Mouse (Mus musculus) MEL (cell line): ENCODE measurements around the gene Nomo1. TPM values are rescaled to one million over a fixed set of nuclear protein-coding genes. Genes with fewer than 3 reads are reported as not detected.

ENCODE experiments used
- DNase-seq: peaks from one replicate; pipeline ENCODE4 v3.0.0; 2011; ENCODE audit warnings: low read depth, low spot score
- H3K27ac ChIP-seq: 2 replicates; pipeline ENCODE4 v1.5.1; 2012; ENCODE audit warnings: low read depth, mild to moderate bottlenecking, control low read depth, low read length, moderate library complexity; ENCODE audit not compliant: control insufficient read depth
- H3K27me3 ChIP-seq, 2 experiments: fragments of 150-350 bp in 1 of 2; sonication (generic) in 1 of 2; 2 replicates each; pipeline ENCODE4 v1.6.1; 2012; ENCODE audit warnings: low read length in 2 of 2, mild to moderate bottlenecking in 2 of 2, improper control_type of control experiment in 1 of 2, moderate library complexity in 1 of 2; ENCODE audit not compliant: insufficient read depth in 2 of 2, control insufficient read depth in 1 of 2
- H3K36me3 ChIP-seq, 2 experiments: 2 replicates each; pipeline ENCODE4 v1.6.1; 2012 to 2014; ENCODE audit warnings: low read length in 2 of 2, improper control_type of control experiment in 1 of 2, inconsistent platforms in 1 of 2, mild to moderate bottlenecking in 1 of 2; ENCODE audit not compliant: insufficient read depth in 2 of 2, control insufficient read depth in 1 of 2
- H3K4me1 ChIP-seq, 2 experiments: fragments of 150-350 bp in 1 of 2; sonication (generic) in 1 of 2; 2 replicates each; pipeline ENCODE4 v1.6.1; 2012; ENCODE audit warnings: low read length in 2 of 2, improper control_type of control experiment in 1 of 2, mild to moderate bottlenecking in 1 of 2; ENCODE audit not compliant: insufficient read depth in 2 of 2, control insufficient read depth in 1 of 2
- H3K4me3 ChIP-seq, 2 experiments: fragments of 150-350 bp in 1 of 2; sonication (generic) in 1 of 2; 2 replicates each; pipeline ENCODE4 v1.5.1; 2012; ENCODE audit warnings: low read depth in 2 of 2, low read length in 2 of 2, mild to moderate bottlenecking in 2 of 2, moderate library complexity in 2 of 2, control low read depth in 1 of 2, improper control_type of control experiment in 1 of 2; ENCODE audit not compliant: control insufficient read depth in 1 of 2, insufficient read depth in 1 of 2
- H3K79me2 ChIP-seq: 2 replicates; pipeline ENCODE4 v1.6.1; 2012; ENCODE audit warnings: mild to moderate bottlenecking, low read length, moderate library complexity; ENCODE audit not compliant: control insufficient read depth, poor library complexity, insufficient read depth
- H3K9ac ChIP-seq: 2 replicates; pipeline ENCODE4 v1.6.1; 2012; ENCODE audit warnings: low read depth, mild to moderate bottlenecking, control low read depth, low read length, moderate library complexity; ENCODE audit not compliant: control insufficient read depth, poor library complexity, severe bottlenecking
- H3K9me3 ChIP-seq: fragments of 150-350 bp; sonication (generic); replicated peaks from 2 replicates; pipeline ENCODE4 v1.6.1; 2012; ENCODE audit warnings: mild to moderate bottlenecking, low read length, improper control_type of control experiment, moderate library complexity; ENCODE audit not compliant: insufficient read depth
- BHLHE40 ChIP-seq: IDR thresholded peaks from 2 replicates; pipeline ENCODE4 v1.6.1; 2012; ENCODE audit warnings: low read depth, mild to moderate bottlenecking, inconsistent platforms, low read length, improper control_type of control experiment, borderline replicate concordance
- CHD1 ChIP-seq: IDR thresholded peaks from 2 replicates; pipeline ENCODE4 v1.6.1; 2012; ENCODE audit warnings: low read depth, mild to moderate bottlenecking, inconsistent platforms, low read length, improper control_type of control experiment
- CTCF ChIP-seq, 3 experiments: IDR thresholded peaks in 2 of 3; conservative IDR thresholded peaks in 1 of 3; 2 replicates each; pipeline ENCODE4 v1.5.1; 2011 to 2012; ENCODE audit warnings: low read length in 3 of 3, low read depth in 2 of 3, mild to moderate bottlenecking in 2 of 3, improper control_type of control experiment in 1 of 3, inconsistent platforms in 1 of 3, mixed read lengths in 1 of 3, moderate library complexity in 1 of 3; ENCODE audit not compliant: control insufficient read depth in 1 of 3, insufficient read depth in 1 of 3, poor library complexity in 1 of 3, severe bottlenecking in 1 of 3
- E2F4 ChIP-seq: IDR thresholded peaks from 2 replicates; pipeline ENCODE4 v1.6.1; 2011; ENCODE audit warnings: low read depth, low read length, improper control_type of control experiment, borderline replicate concordance
- EP300 ChIP-seq, 2 experiments: IDR thresholded peaks; 2 replicates each; pipeline ENCODE4 v1.6.1; 2011; ENCODE audit warnings: improper control_type of control experiment in 2 of 2, low read length in 2 of 2, low read depth in 1 of 2, mild to moderate bottlenecking in 1 of 2
- ETS1 ChIP-seq: IDR thresholded peaks from 2 replicates; pipeline ENCODE4 v1.6.1; 2012; ENCODE audit warnings: low read depth, mild to moderate bottlenecking, inconsistent platforms, low read length, improper control_type of control experiment, moderate library complexity
- GABPA ChIP-seq: IDR thresholded peaks from 2 replicates; pipeline ENCODE4 v1.6.1; 2012; ENCODE audit warnings: low read depth, mild to moderate bottlenecking, inconsistent platforms, low read length, improper control_type of control experiment, moderate library complexity
- HCFC1 ChIP-seq: IDR thresholded peaks from 2 replicates; pipeline ENCODE4 v1.6.1; 2012; ENCODE audit warnings: low read depth, mild to moderate bottlenecking, inconsistent platforms, low read length, improper control_type of control experiment, moderate library complexity
- JUND ChIP-seq: IDR thresholded peaks from 2 replicates; pipeline ENCODE4 v1.6.1; 2011; ENCODE audit warnings: low read depth, mild to moderate bottlenecking, improper control_type of control experiment, low read length
- KAT2A ChIP-seq: conservative IDR thresholded peaks from 2 replicates; pipeline ENCODE4 v1.6.1; 2012; ENCODE audit warnings: low read depth, low read length, improper control_type of control experiment, inconsistent platforms
- MAFK ChIP-seq: IDR thresholded peaks from 2 replicates; pipeline ENCODE4 v1.6.1; 2011; ENCODE audit warnings: low read depth, mild to moderate bottlenecking, low read length, improper control_type of control experiment, borderline replicate concordance
- MAX ChIP-seq: IDR thresholded peaks from 2 replicates; pipeline ENCODE4 v1.6.1; 2011; ENCODE audit warnings: low read length, improper control_type of control experiment
- MAZ ChIP-seq: IDR thresholded peaks from 2 replicates; pipeline ENCODE4 v1.6.1; 2012; ENCODE audit warnings: low read depth, mild to moderate bottlenecking, inconsistent platforms, low read length, improper control_type of control experiment
- MEF2A ChIP-seq: IDR thresholded peaks from 2 replicates; pipeline ENCODE4 v1.6.1; 2014; ENCODE audit warnings: low read depth, mild to moderate bottlenecking, inconsistent platforms, low read length, improper control_type of control experiment; ENCODE audit not compliant: poor library complexity, insufficient replicate concordance, severe bottlenecking; ENCODE audit errors: extremely low read depth
- MYB ChIP-seq: IDR thresholded peaks from 2 replicates; pipeline ENCODE4 v1.6.1; 2011; ENCODE audit warnings: mild to moderate bottlenecking, low read depth, low read length, improper control_type of control experiment
- MYC ChIP-seq: IDR thresholded peaks from 2 replicates; pipeline ENCODE4 v1.6.1; 2011; ENCODE audit warnings: low read depth, mild to moderate bottlenecking, low read length, improper control_type of control experiment, moderate library complexity
- NRF1 ChIP-seq: IDR thresholded peaks from 2 replicates; pipeline ENCODE4 v1.6.1; 2014; ENCODE audit warnings: low read depth, mild to moderate bottlenecking, inconsistent platforms, low read length, improper control_type of control experiment, moderate library complexity; ENCODE audit not compliant: poor library complexity, insufficient read depth, severe bottlenecking
- POLR2AphosphoS2 ChIP-seq: IDR thresholded peaks from 2 replicates; pipeline ENCODE4 v1.6.1; 2011; ENCODE audit warnings: low read length, improper control_type of control experiment
- POLR2AphosphoS5 ChIP-seq: IDR thresholded peaks from 2 replicates; pipeline ENCODE4 v1.6.1; 2012; ENCODE audit warnings: low read depth, borderline replicate concordance, mild to moderate bottlenecking, inconsistent platforms, low read length, moderate library complexity, mixed read lengths
- RCOR1 ChIP-seq: IDR thresholded peaks from 2 replicates; pipeline ENCODE4 v1.6.1; 2012; ENCODE audit warnings: low read depth, mild to moderate bottlenecking, inconsistent platforms, low read length, improper control_type of control experiment
- SIN3A ChIP-seq: IDR thresholded peaks from 2 replicates; pipeline ENCODE4 v1.6.1; 2012; ENCODE audit warnings: low read length, improper control_type of control experiment, inconsistent platforms
- TAL1 ChIP-seq: IDR thresholded peaks from 2 replicates; pipeline ENCODE4 v1.6.1; 2012; ENCODE audit warnings: mild to moderate bottlenecking, inconsistent platforms, low read length, moderate library complexity, mixed read lengths
- TBP ChIP-seq: IDR thresholded peaks from 2 replicates; pipeline ENCODE4 v1.8.0; 2011; ENCODE audit warnings: low read depth, low read length, improper control_type of control experiment
- TCF12 ChIP-seq: IDR thresholded peaks from 2 replicates; pipeline ENCODE4 v1.6.1; 2014; ENCODE audit warnings: low read depth, mild to moderate bottlenecking, inconsistent platforms, low read length, improper control_type of control experiment, moderate library complexity
- ZC3H11A ChIP-seq: IDR thresholded peaks from 2 replicates; pipeline ENCODE4 v1.6.1; 2012; ENCODE audit warnings: low read depth, mild to moderate bottlenecking, inconsistent platforms, low read length, improper control_type of control experiment
- ZMIZ1 ChIP-seq: IDR thresholded peaks from 2 replicates; pipeline ENCODE4 v1.6.1; 2012; ENCODE audit warnings: low read depth, mild to moderate bottlenecking, inconsistent platforms, low read length, improper control_type of control experiment, moderate library complexity
- ZNF384 ChIP-seq: IDR thresholded peaks from 2 replicates; pipeline ENCODE4 v1.6.1; 2012; ENCODE audit warnings: low read depth, mild to moderate bottlenecking, inconsistent platforms, low read length, improper control_type of control experiment
- polyA plus RNA-seq, 2 experiments: library from polyadenylated mRNA; stranded (reverse) in 1 of 2; unstranded in 1 of 2; fragments of >175 nt in 1 of 2; fragments of >200 nt in 1 of 2; gene quantifications; 2 replicates each; pipeline versions ENCODE4 v1.2.1 to v1.2.4; 2012; ENCODE audit warnings: low replicate concordance in 2 of 2, low read depth in 1 of 2; ENCODE audit not compliant: insufficient read length in 2 of 2, insufficient read depth in 1 of 2, missing spikeins in 1 of 2
- total RNA-seq: library from RNA; depleted of rRNA; stranded (reverse); fragments of 300-350 nt; gene quantifications from 2 replicates; pipeline ENCODE4 v1.2.3, GENCODE M21; 2012

Gene Nomo1
- total and polyA plus RNA-seq, 3 experiments: 195 to 1,239 (median 197) TPM

DNA sequence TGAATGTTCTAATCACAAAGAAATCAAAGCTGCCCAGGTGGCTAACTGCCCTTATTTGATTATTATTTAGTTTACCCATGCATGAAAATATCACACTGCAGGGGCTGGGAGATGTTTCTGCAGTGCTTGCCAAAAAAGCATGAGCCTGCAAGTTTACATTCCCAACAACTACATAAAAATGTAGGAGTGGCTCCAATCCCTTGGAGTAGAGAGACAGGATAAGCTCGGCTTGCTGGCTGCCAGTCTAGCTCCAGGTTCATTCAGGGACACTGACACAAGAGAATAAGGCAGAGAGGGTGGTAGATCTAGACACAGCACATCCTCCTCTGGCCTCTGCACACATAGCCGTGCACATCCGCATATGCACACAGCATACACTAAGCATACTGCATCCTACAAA, 13.9 kb upstream of the Nomo1 start:
- H3K27ac ChIP-seq: no peak overlapping the region
- no peaks in the 10 kb centered on the region for H3K36me3 ChIP-seq
- DNase-seq: no peak
- no peak overlapping the region for H3K4me3 ChIP-seq
- H3K79me2 ChIP-seq: no peaks in the 10 kb centered on the region
- no peaks in the 10 kb centered on the region for H3K9me3 ChIP-seq
- no peaks in the 10 kb centered on the region for H3K4me1 ChIP-seq
- TF ChIP-seq POLR2AphosphoS5 (no peak), MYC (no peak), ZMIZ1 (no peak), BHLHE40 (no peak), SIN3A (no peak), TCF12 (no peak), JUND (no peak), TBP (no peak), KAT2A (no peak), MEF2A (no peak), HCFC1 (no peak), CHD1 (no peak), MYB (no peak), MAZ (no peak), GABPA (no peak), CTCF (IDR thresholded peaks at IDR 0.05 in 2 of 3, conservative IDR thresholded peaks at IDR 0.05 in 1 of 3; ENCODE audit: control insufficient read depth in 1 of 3, insufficient read depth in 1 of 3, low read depth in 2 of 3, low read length in 3 of 3, poor library complexity in 1 of 3, severe bottlenecking in 1 of 3) (no peak), MAX (no peak), RCOR1 (no peak), E2F4 (no peak), ZNF384 (no peak)
- no peak overlapping the region for H3K9ac ChIP-seq
- H3K27me3 ChIP-seq: peaks cover 0 to 5% of the 10 kb centered on the region in 2 experiments; a peak in 3 of 4 replicates

DNA sequence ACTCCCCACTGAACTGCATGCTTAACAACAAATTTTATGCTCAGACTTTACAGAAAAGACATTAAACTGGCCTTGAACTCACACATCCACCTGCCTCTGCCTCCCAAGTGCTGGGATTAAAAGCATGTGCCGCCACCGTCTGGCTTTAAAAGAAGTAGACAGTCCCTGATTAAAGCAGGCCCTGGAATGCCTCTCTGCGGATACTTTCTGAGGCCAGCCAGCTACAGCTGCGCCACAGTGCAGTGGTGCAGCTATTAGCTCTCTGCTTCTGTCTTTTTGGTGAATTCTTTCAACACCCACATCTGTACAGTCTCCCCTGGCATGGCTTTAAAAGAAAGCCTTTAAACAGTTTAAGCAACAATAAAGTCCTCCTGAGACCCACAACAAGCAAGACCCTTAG, 11.5 kb upstream of the Nomo1 start:
- H3K27ac ChIP-seq: no peak overlapping the region
- H3K4me1 ChIP-seq: no peaks in the 10 kb centered on the region
- no peaks in the 10 kb centered on the region for H3K36me3 ChIP-seq
- no peak for TF ChIP-seq TAL1
- TF ChIP-seq MEF2A: no peak
- TF ChIP-seq CHD1: no peak
- TF ChIP-seq ETS1: no peak
- no peak for TF ChIP-seq ZC3H11A
- no peak for TF ChIP-seq EP300 (IDR thresholded peaks at IDR 0.05; ENCODE audit: low read depth in 1 of 2, low read length in 2 of 2)
- no peak for TF ChIP-seq MAFK
- TF ChIP-seq BHLHE40: no peak
- TF ChIP-seq SIN3A: no peak
- TF ChIP-seq GABPA: no peak
- TF ChIP-seq NRF1: no peak
- no peak for TF ChIP-seq POLR2AphosphoS2
- TF ChIP-seq HCFC1: no peak
- H3K9me3 ChIP-seq: no peaks in the 10 kb centered on the region
- peaks cover 0 to 5% of the 10 kb centered on the region in 2 experiments; a peak in 3 of 4 replicates for H3K27me3 ChIP-seq
- H3K4me3 ChIP-seq: no peak overlapping the region
- no peak overlapping the region for H3K9ac ChIP-seq
- no peak for DNase-seq
- no peaks in the 10 kb centered on the region for H3K79me2 ChIP-seq
